Mouse (Mus musculus) kidney, postnatal 14 days (tissue): ENCODE measurements around the gene Gm13757.
"Not testable (repeated sequence)": the region's sequence is repeated elsewhere in the genome, so short reads cannot be mapped to it uniquely, and the experiment has no call there.

Experiments used
- DNase-seq: peaks from one replicate; pipeline ENCODE4 v3.0.0; 2022; ENCODE audit warnings: mixed read lengths

Gene Gm13757

GRCm38 (mm10) chr2:88449031-88449430, at the start of gene Gm13757:
TSS of gene Gm13757 (minus strand) at chr2:88449131.
- no peak for DNase-seq

GRCm38 (mm10) chr2:88493020-88493419, 44.1 kb upstream of the Gm13757 start, which contains the start of gene Olfr1185-ps1:
TSS of gene Olfr1185-ps1 (plus strand) at chr2:88493320.
- no peak for DNase-seq

GRCm38 (mm10) chr2:88483298-88483697, 34.4 kb upstream of the Gm13757 start, which contains the start of gene Olfr1184:
TSS of gene Olfr1184 (plus strand) at chr2:88483598.
- no peak for DNase-seq

GRCm38 (mm10) chr2:88454567-88454966, 5.6 kb upstream of the Gm13757 start, which contains the start of gene Olfr1183:
TSS of gene Olfr1183 (plus strand) at chr2:88454867.
- not testable (repeated sequence) for DNase-seq

- no peak for DNase-seq
These were observed 22.9 kb downstream of the Gm13757 start, which contains the start of gene Olfr1181 for GRCm38 (mm10) chr2:88426071-88426470. TSS of gene Olfr1181 (minus strand) at chr2:88426171.

- no peak for DNase-seq
These were observed 29.9 kb downstream of the Gm13757 start, which contains the start of gene Olfr1180 for GRCm38 (mm10) chr2:88419051-88419450. TSS of gene Olfr1180 (minus strand) at chr2:88419151.

GRCm38 (mm10) chr2:88406353-88406752, 42.6 kb downstream of the Gm13757 start, which contains the start of gene Olfr1179:
TSS of gene Olfr1179 (minus strand) at chr2:88406453.
- no peak for DNase-seq
